Mouse (Mus musculus): Measurements from ENCODE around the gene Notch1.

Gene Notch1

GRCm38 (mm10) chr2:26516275-26516674 is at the start of gene Notch1:
Gene Notch1, minus strand, starts transcription at chr2:26516663.
- in situ Hi-C loops (cut with MboI, MseI) = loop anchor here in 1 of 2 experiments (10.0 kb wide), 1 partner anchor 1409 kb away; no protein-coding TSS in a partner anchor

- in situ Hi-C loops (cut with MboI, MseI) = no loop called here
Measured at GRCm38 (mm10) chr2:26566221-26566620, 49.8 kb upstream of the Notch1 start.

DNA sequence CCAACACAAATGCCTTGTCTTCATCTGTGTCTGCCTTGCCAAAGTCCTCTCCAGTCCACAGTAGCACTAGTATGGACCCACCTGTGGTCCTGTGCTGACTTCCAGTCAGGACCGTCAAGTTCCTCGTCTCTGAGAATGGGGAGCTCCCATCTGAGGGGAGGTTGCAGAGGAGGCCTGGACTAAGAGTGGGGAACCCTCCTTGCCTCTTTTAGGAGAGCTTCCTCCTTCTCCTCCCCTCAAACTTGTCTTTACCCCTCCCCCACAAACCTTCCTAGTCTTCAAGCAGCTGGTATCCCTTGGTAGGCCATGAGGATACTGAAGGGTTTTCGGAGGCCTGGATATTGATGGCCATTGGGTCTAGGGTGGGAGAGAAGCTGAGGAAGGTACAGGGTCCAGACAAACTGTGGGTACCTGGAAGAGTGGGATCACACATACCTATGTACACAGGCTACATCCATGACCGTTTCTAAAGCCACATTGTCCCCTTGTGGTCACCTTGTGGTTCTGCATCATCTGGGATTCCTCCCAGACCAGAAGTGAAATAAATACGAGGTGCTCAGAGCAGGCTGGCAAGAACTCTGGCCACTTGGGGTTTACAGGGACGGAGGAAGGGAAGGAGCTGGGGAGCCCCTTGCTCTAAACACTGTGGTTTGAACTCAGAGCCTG is 45.0 kb upstream of the Notch1 start:
- in situ Hi-C loops (cut with MboI, MseI) = loop anchor here (5.0 kb wide), 1 partner anchor 109 kb away; no protein-coding TSS in a partner anchor

- in situ Hi-C loops (cut with MboI, MseI) = loop anchor here (5.0 kb wide), 1 partner anchor 108 kb away; no protein-coding TSS in a partner anchor
Measured at GRCm38 (mm10) chr2:26560506-26560905, 44.0 kb upstream of the Notch1 start.

DNA sequence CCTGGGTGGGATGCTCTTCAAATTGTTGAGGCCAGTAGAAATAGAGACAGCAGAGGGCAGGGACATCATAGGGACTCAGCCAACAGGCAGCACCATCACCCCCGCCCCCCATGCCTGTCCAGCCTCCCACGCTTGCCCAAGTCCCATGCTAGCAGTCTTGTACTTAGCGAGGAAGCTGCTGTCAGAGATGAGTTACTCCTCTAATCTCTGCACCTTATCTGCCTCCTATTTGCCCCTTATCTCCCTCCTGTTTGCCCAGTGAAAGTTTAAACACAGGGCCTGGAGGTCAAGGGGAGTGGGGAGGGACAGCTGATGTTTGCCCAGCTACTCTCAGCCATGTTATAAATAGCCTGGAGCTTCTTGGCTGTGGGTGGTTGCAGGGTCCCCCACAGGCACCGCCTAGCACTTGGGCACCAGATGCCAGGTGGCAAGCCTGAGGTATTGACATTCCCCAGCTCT is 40.1 kb upstream of the Notch1 start:
- in situ Hi-C loops (cut with MboI, MseI) = no loop called here

- in situ Hi-C loops (cut with MboI, MseI) = no loop called here
Measured at GRCm38 (mm10) chr2:26555076-26555475, 38.6 kb upstream of the Notch1 start.

DNA sequence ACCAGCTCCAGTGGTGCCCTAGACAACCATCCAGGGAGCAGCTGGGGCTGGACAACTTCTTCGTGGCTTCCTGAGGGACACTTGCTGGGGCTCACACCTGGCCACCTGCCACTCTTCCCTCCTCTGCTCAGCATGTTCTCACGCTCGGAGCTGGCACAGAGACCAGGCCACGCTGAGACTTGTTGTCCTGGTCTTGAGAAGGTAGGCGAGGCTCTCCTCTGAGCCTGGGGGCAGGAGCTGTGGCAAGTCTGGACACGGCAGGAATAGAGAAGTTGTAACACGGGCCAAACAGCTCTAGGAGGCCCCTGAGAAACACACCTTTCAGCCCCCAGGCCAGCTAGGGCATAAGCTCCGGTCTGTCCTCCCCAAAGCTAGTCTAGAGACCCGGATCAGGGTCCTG is 37.4 kb upstream of the Notch1 start:
- in situ Hi-C loops (cut with MboI, MseI) = no loop called here

DNA sequence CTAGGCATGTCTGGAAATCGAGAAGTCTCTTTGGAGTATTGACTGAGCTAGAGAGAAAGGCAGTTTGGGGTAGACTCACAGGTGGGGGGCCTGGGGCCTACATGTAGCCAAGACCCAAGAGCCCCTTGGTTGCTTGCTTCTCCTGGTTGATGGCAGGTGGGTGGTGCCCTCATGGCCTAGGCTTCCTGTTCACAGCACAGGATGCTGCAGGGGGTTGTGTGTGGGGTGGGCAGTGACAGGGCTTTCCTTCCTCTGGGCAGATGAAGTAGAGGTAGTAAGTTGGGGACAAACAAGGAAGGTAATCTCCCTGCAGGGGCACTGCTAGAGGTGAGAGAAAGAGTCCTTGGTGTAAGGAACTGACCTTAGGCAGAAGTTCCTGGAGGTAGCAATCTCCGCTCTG is 35.6 kb upstream of the Notch1 start:
- in situ Hi-C loops (cut with MboI, MseI) = no loop called here

- in situ Hi-C loops (cut with MboI, MseI) = no loop called here
Measured at GRCm38 (mm10) chr2:26551446-26551845, 35.0 kb upstream of the Notch1 start.

GRCm38 (mm10) chr2:26550777-26551176 is 34.3 kb upstream of the Notch1 start:
- in situ Hi-C loops (cut with MboI, MseI) = no loop called here

- in situ Hi-C loops (cut with MboI, MseI) = no loop called here
Measured at GRCm38 (mm10) chr2:26550205-26550604, 33.7 kb upstream of the Notch1 start.

DNA sequence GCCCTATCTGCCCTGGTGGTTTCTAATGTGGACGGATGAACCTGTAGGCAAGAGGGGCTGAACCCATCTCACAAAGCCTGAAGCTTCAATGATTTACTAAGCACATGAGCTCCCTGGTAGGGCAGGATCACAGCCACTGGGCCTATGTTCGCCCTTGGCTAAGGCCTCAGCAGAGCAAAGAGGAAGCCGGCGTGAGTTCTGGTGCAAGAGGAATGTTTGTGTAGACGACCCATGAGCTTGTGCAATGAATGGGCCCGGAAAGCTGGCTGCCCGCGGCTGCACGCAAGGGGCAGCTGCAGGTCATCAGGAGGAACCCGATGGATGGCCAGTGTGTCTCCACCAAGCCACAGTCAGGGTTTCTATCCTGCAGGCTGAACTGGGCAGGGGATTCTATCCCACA is 33.3 kb upstream of the Notch1 start:
- in situ Hi-C loops (cut with MboI, MseI) = no loop called here

- in situ Hi-C loops (cut with MboI, MseI) = no loop called here
Measured at GRCm38 (mm10) chr2:26547481-26547880, 31.0 kb upstream of the Notch1 start.

GRCm38 (mm10) chr2:26544265-26544664 is 27.8 kb upstream of the Notch1 start:
- in situ Hi-C loops (cut with MboI, MseI) = no loop called here

DNA sequence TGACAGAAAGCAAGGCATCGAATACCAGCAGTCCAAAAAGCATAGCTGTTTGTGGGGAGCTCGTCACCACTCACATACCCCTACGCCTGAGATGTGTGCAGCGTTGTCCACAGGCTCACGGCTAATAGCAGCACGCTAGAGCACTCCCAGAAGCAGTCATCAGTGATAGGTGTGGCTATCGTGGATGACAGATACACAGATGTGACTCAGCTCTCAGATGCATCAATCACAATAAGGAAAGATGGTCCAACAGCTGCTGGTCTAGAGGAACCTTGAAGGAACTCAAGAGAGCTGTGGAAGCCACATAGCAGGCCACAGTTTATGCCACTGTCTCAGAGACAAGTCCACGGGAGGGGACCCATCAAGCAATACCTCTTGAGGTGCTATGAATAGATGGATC is 27.3 kb upstream of the Notch1 start:
- in situ Hi-C loops (cut with MboI, MseI) = no loop called here

- in situ Hi-C loops (cut with MboI, MseI) = no loop called here
Measured at GRCm38 (mm10) chr2:26543155-26543554, 26.7 kb upstream of the Notch1 start.

DNA sequence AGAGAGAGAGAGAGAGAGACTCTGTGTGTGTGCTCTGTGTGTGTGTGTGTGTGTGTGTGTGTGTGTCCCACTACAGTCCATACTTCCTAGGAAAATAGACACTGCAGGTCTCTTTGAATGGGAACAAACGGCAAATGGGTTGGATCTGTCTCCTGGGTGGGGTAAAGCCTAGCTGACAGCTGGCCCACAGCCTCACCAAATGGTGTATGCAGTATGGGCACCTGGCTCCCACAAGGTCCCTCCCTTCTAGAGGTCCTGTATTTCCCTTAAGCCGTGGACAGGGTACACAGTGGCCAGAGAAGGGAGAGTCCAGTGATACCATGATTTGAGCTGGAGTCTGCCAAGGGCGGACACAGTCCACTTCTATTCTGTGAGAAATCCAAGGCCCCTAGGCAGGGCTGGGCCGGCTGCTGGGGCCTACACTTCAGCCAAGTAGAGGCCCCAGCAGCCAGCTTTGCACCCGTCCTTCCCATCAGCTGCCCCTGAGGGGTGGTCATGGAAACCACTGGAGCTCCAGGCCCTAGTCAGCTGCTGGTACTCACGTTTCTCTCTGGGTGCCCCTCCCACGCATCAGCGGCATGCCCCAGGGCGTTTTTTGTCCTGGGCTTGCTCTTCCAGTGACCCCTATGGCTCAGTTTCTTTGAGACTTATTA is 24.9 kb upstream of the Notch1 start:
- in situ Hi-C loops (cut with MboI, MseI) = no loop called here

GRCm38 (mm10) chr2:26540721-26541120 is 24.3 kb upstream of the Notch1 start:
- in situ Hi-C loops (cut with MboI, MseI) = no loop called here

DNA sequence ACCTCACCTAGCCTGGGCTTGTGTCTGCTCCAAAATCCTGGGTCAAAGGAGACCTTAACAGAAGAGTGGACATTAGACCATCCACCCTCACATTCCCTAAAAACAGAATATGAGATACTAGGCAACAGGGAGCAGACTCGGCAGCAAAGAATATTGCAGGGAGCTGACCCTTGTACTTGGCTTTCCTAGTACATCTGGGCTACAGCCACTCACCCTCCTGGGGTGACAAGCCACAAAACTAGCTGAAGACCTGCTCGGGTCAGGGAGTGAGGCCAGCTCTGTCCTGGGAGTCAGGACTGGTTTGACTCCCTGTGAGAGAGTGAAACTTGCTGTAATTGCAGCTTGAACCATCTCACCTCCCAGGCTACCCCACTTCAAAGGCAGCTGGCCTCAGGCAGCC is 23.1 kb upstream of the Notch1 start:
- in situ Hi-C loops (cut with MboI, MseI) = no loop called here

DNA sequence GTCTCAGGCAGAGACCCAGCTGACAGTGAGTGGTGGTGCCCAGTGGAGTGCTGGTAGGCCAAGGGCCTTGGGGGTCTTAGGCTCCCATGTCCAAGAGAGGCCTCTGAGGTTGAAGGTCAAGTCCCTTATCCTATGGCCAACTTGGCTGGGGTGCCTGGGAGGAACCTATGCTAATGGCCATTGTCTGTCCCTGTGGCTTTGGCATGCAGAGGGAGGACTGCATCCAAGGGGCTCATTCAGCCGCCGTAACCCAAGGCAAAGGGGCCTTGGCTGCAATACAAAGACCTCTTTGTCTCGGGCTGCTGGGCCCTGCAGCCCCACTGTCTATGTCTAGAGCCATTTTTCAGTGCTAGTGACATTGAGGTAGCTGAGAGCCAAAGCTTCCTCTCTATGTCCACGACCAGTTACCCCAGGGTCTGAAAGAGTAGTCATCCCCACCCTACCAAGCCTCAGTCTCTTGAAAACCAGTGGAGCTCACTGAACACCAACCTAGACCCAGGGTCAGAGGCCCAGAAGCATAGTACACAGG is 19.1 kb upstream of the Notch1 start:
- in situ Hi-C loops (cut with MboI, MseI) = no loop called here

DNA sequence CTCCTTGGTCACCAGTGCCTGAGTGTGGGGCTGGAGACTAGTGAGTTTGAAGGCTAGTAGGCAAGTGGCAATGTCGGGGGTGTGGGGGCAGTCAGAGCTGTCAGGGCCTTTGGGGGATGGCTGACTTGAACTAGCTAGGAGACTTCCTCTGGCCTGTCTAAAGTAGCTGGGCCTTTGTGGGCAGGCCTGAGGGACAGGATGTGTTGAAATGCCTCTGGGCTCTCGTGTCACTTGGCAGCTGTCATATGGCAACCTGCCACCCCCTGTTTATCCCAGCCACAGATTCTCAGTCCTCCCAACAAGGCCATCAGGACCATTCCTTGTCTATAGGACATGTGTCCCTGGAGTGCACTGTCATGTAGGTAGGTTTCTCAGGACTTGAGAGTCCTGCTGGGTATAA is 18.2 kb upstream of the Notch1 start:
- in situ Hi-C loops (cut with MboI, MseI) = no loop called here

- in situ Hi-C loops (cut with MboI, MseI) = no loop called here
Measured at GRCm38 (mm10) chr2:26534161-26534560, 17.7 kb upstream of the Notch1 start.

DNA sequence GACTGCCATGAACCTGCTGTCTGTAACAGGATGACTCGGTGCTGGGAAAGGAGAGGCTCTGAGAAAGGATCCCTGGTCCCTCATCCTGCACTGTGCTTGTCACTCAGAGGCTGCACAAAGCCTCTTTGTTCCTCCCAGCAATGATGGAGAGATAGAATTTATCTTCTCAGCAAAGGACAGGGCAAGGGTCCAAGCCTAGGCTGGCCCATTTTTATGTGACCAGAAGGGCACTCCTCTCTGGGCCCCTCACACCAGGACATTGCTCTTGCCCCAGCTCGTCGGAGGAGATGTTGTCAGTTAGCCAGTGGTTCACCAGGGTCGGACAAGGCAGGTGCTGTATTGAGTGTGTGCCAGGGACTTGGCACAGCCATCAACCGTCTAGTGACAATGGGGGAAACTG is 16.8 kb upstream of the Notch1 start:
- in situ Hi-C loops (cut with MboI, MseI) = no loop called here
